Mouse (Mus musculus): ENCODE results near the gene Bet1l.

DNA sequence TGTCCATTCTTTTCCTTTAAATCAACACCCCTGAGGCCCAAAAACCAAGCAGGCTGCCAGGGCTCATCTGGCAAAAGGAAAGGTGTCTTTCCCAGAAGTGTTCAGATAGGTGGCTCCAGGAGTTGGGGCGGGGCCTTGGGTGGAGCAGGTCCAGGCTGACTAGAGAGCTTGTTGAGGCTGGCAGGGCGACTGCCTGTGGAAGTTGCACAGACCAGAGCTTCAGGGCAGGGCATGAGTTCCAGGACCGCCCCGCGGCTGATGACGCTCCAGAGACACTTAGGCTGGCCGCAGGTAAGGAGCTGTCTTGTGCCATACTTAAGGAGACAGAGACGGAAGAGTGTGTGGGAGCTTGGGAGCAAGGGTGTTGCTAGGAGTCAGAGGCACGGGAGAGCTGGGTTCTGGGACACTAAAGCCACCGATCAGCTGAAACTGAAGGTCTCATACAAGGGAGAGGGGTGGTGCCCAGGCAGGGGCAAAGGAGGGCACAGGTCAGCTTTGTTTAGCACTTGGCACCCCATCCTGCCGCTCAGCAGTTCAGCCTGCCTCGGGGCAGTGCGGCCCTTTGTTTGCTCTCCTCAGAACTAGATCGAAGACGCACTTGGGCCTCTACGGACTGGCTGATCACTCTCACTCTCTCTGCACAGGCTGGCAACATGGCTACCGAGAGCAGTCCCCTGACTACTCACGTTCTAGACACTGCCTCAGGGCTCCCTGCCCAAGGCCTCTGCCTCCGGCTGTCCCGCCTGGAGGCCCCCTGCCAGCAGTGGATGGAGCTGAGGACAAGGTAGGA lies 22.2 kb downstream of the Bet1l start, which contains the start of gene Urah:
- TF ChIP-seq CTCF (conservative IDR thresholded peaks at IDR 0.05; ENCODE audit: low read length) = no peak
- no peak for TF ChIP-seq NANOG (IDR thresholded peaks at IDR 0.05; ENCODE audit: borderline replicate concordance, low read length)
- TF ChIP-seq POU5F1 (IDR thresholded peaks at IDR 0.05; ENCODE audit: borderline replicate concordance, low read length) = no peak

Data from E14TG2a.4 (cell line).